Mouse (Mus musculus) limb, embryonic 14.5 days (tissue): ENCODE measurements around the gene Cst13. TPM values are rescaled to one million over a fixed set of nuclear protein-coding genes. Genes with fewer than 3 reads are reported as not detected.

Experiments used
- ATAC-seq: fragments of 200-750 bp; cut with Nextera tagmentation; 2 replicates; pipeline ENCODE4 v1.8.0; 2017; ENCODE audit warnings: low read depth, moderate number of reproducible peaks, moderate TSS enrichment; ENCODE audit not compliant: low FRiP score
- DNase-seq: peaks from one replicate; pipeline ENCODE4 v3.0.0-alpha.2; 2015; ENCODE audit warnings: low spot score
- H3K27ac ChIP-seq: fragments of 300-500 bp; sonication (generic); replicated peaks from 2 replicates; pipeline ENCODE4 v1.5.1; 2014; ENCODE audit warnings: low read depth, mild to moderate bottlenecking, low read length, moderate library complexity, mixed read lengths
- H3K27me3 ChIP-seq: fragments of 300-500 bp; sonication (generic); 2 replicates; pipeline ENCODE4 v1.6.1; 2014; ENCODE audit warnings: low read length, mixed read lengths; ENCODE audit not compliant: control insufficient read depth, insufficient read depth
- H3K36me3 ChIP-seq: fragments of 300-500 bp; sonication (generic); 2 replicates; pipeline ENCODE4 v1.6.1; 2014; ENCODE audit warnings: mild to moderate bottlenecking, low read length, moderate library complexity, mixed read lengths; ENCODE audit not compliant: control insufficient read depth, insufficient read depth
- H3K4me1 ChIP-seq: fragments of 300-500 bp; sonication (generic); 2 replicates; pipeline ENCODE4 v1.6.1; 2014; ENCODE audit warnings: antibody characterized with exemption, low read length, mixed read lengths; ENCODE audit not compliant: control insufficient read depth, insufficient read depth
- H3K4me2 ChIP-seq: fragments of 300-500 bp; sonication (generic); replicated peaks from 2 replicates; pipeline ENCODE4 v1.6.1; 2014; ENCODE audit warnings: low read depth, mild to moderate bottlenecking, low read length, moderate library complexity; ENCODE audit not compliant: severe bottlenecking
- H3K4me3 ChIP-seq: fragments of 300-500 bp; sonication (generic); replicated peaks from 2 replicates; pipeline ENCODE4 v1.5.1; 2014; ENCODE audit warnings: low read length
- H3K9ac ChIP-seq: fragments of 300-500 bp; sonication (generic); 2 replicates; pipeline ENCODE4 v1.6.1; 2014; ENCODE audit warnings: mild to moderate bottlenecking, low read depth, low read length, moderate library complexity; ENCODE audit not compliant: severe bottlenecking
- H3K9me3 ChIP-seq: fragments of 300-500 bp; sonication (generic); 2 replicates; pipeline ENCODE4 v1.6.1; 2016; ENCODE audit warnings: low read length; ENCODE audit not compliant: control insufficient read depth
- POLR2A ChIP-seq: fragments of 200-500 bp; IDR thresholded peaks from 2 replicates; pipeline ENCODE4 v1.8.0; 2012; ENCODE audit warnings: inconsistent platforms, mild to moderate bottlenecking, moderate library complexity, borderline replicate concordance; ENCODE audit not compliant: insufficient read depth, insufficient read length; ENCODE audit errors: extremely low read depth
- WGBS: fragments of 180-500 bp; shearing (Covaris S2); extraction: QIAGEN DNeasy Blood & Tissue Kit; methylation state at CpG from one replicate; pipeline ENCODE4 v1.1.7; 2014; 5-methylcytosine and 5-hydroxymethylcytosine counted together
- polyA plus RNA-seq, 2 experiments: library from polyadenylated mRNA; depleted of rRNA in 1 of 2; stranded (reverse) in 1 of 2; unstranded in 1 of 2; fragments of >200 nt; fragmentation: Nextera tagmentation in 1 of 2; extraction: Ambion mirVana in 1 of 2; gene quantifications; 2 replicates each; pipeline versions ENCODE4 v1.2.1 to v1.2.3; 2012 to 2014

Gene Cst13
- polyA plus RNA-seq, 2 experiments: not detected

DNA sequence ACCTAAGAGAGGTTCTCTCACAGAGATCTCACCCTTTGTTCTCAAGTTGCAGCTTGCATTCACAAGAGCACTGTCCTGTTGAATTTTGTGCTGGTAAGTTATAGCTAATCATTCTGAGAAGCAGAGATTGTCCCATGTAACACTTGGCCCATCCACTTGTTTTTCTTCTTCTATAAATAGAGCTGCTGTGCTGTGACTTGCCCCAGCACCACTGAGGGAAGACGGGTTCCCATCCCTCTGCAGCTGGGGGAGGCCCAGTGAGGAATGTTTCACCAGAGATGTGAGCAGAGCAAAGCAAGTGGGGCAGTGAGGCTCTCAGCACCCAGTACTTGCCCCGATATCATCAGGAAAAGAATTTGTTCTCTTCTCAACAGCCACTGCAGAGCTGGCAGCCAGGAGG, 45.1 kb downstream of the Cst13 start, which contains the start of gene 9230104L09Rik:
9230104L09Rik (minus strand) TSS at position 73 of the 400 bp plus-strand sequence.
- TF ChIP-seq POLR2A: no peak
- H3K4me1 ChIP-seq: no peaks in the 10 kb centered on the region
- H3K4me3 ChIP-seq: no peak within 1 kb of the TSS
- DNase-seq (no peak), ATAC-seq (no peak)
- 48% methylated on average over 2 of the region's 2 CpGs for WGBS
- H3K36me3 ChIP-seq: no peaks in the 10 kb centered on the region
- H3K9ac ChIP-seq: no peak within 1 kb of the TSS
- no peaks in the 10 kb centered on the region for H3K9me3 ChIP-seq
- no peak within 1 kb of the TSS for H3K27ac ChIP-seq
- H3K4me2 ChIP-seq: no peak within 1 kb of the TSS
- H3K27me3 ChIP-seq: no peaks in the 10 kb centered on the region

DNA sequence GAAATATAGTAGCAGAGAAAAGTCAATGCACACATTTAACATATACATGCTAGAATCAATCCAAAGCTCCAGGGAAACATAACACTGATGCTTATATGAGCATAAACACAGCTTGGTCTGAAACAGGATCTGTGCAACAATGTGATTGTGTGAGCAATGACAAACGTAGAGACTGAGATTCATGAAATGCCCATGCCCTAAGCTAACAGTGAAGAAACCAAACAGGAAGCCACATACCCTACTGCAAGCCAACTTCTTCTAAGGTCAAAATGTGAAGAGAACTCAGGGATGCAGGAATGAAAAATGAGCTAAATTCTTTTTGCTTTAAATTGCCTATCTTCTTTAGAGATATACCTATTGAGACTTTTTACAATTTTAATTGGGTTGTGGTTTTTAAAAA, 49.1 kb downstream of the Cst13 start:
- Histone ChIP-seq H3K27ac (no peak overlapping the region), H3K4me2 (no peak overlapping the region), H3K4me3 (no peak overlapping the region), H3K36me3 (peaks cover 16% of the 10 kb centered on the region), H3K9me3 (no peaks in the 10 kb centered on the region), H3K9ac (no peak overlapping the region), H3K27me3 (no peaks in the 10 kb centered on the region), H3K4me1 (peaks cover 12% of the 10 kb centered on the region)
- TF ChIP-seq POLR2A: no peak
- no peak for DNase-seq
- no peak for ATAC-seq
- 73% methylated on average over 1 of the region's 1 CpGs for WGBS

DNA sequence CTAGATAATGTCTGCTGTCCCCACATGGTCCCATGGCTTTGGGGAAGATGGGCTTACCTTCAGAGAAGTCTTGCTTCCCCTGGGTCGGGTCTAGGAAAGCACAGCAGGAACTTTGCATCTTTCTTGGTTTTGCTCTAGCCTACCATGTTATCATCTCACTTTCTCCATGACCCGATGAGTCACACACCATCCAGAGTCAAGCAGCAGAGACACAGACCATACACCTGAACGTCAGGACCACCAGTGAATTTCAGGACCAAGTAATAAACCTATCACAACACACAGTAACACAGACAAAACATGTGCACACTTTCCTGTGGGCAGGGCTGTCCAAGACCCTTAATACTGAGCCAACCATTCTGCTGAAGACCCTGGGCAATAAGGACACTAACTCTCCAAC, 50.6 kb downstream of the Cst13 start:
- TF ChIP-seq POLR2A: no peak
- Histone ChIP-seq H3K4me2 (no peak overlapping the region), H3K9ac (no peak overlapping the region), H3K27ac (no peak overlapping the region), H3K27me3 (no peaks in the 10 kb centered on the region), H3K9me3 (no peaks in the 10 kb centered on the region), H3K4me1 (peaks cover 17% of the 10 kb centered on the region), H3K36me3 (peaks cover 16% of the 10 kb centered on the region), H3K4me3 (no peak overlapping the region)
- no peak for DNase-seq
- no peak for ATAC-seq
- 90% methylated on average over 3 of the region's 3 CpGs for WGBS

DNA sequence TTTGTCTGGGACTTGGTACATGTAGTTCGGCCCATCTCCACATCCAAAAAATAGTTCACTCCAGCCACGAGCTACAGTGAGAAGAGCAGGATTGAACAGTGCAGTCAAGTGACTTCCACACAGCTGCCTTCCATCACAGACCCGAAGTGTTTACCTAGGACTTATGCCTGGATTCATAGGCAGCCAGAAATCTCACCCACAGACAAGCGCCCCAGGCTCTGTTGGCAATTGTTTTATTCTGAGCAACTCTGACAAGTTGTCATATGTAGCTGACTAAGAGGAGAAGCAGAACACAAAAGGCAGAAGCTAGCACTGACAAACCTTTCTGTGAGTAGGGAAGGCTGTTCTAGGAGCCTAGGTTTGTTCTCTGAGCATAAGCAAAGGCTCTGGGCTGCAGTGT, 53.0 kb downstream of the Cst13 start:
- Histone ChIP-seq H3K27ac (no peak overlapping the region), H3K36me3 (peaks cover 16% of the 10 kb centered on the region), H3K4me3 (no peak overlapping the region), H3K9ac (no peak overlapping the region), H3K9me3 (no peaks in the 10 kb centered on the region), H3K27me3 (no peaks in the 10 kb centered on the region), H3K4me2 (peak overlapping the region; percentile 89; the same call in 1 of the 2 replicates), H3K4me1 (peaks cover 24% of the 10 kb centered on the region)
- ATAC-seq: no peak
- TF ChIP-seq POLR2A: no peak
- WGBS: 79% methylated on average over 4 of the region's 4 CpGs
- DNase-seq: no peak

DNA sequence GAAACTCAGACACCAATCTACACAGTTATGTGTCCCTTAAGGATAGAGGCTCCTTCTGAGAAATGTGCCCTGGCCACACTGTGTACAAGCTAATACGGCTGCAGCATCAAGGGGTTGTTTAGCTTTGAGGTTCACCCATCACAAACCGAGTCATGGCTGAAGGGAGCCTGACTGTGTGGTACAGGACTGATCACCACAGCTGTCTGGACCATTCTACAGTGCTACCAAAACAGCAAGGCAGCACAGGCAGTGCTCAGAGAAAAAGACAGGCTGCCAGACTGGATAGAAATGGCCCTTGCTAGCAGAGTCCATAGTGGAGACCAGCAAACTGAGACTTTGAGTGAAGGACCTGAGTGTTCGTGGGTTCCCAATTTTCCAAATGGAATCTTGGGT, 54.3 kb downstream of the Cst13 start:
- H3K9ac ChIP-seq: peak overlapping the region; percentile 69
- no peaks in the 10 kb centered on the region for H3K9me3 ChIP-seq
- DNase-seq (no peak), ATAC-seq (no peak)
- 33% methylated on average over 3 of the region's 3 CpGs for WGBS
- H3K27me3 ChIP-seq: no peaks in the 10 kb centered on the region
- H3K27ac ChIP-seq: no peak overlapping the region
- peak overlapping the region; percentile 89 for H3K4me2 ChIP-seq
- peaks cover 24% of the 10 kb centered on the region for H3K4me1 ChIP-seq
- H3K4me3 ChIP-seq: peak overlapping the region; percentile 73
- H3K36me3 ChIP-seq: peaks cover 16% of the 10 kb centered on the region
- no peak for TF ChIP-seq POLR2A
